Mouse (Mus musculus) MEL (cell line): ENCODE results near the gene Ttc9b. TPM values are rescaled to one million over a fixed set of nuclear protein-coding genes. Genes with fewer than 3 reads are reported as not detected.

Experiments
- DNase-seq: peaks from one replicate; pipeline ENCODE4 v3.0.0; 2011; ENCODE audit warnings: low read depth, low spot score
- H3K27ac ChIP-seq: 2 replicates; pipeline ENCODE4 v1.5.1; 2012; ENCODE audit warnings: low read depth, mild to moderate bottlenecking, control low read depth, low read length, moderate library complexity; ENCODE audit not compliant: control insufficient read depth
- H3K27me3 ChIP-seq, 2 experiments: fragments of 150-350 bp in 1 of 2; sonication (generic) in 1 of 2; 2 replicates each; pipeline ENCODE4 v1.6.1; 2012; ENCODE audit warnings: low read length in 2 of 2, mild to moderate bottlenecking in 2 of 2, improper control_type of control experiment in 1 of 2, moderate library complexity in 1 of 2; ENCODE audit not compliant: insufficient read depth in 2 of 2, control insufficient read depth in 1 of 2
- H3K36me3 ChIP-seq, 2 experiments: 2 replicates each; pipeline ENCODE4 v1.6.1; 2012 to 2014; ENCODE audit warnings: low read length in 2 of 2, improper control_type of control experiment in 1 of 2, inconsistent platforms in 1 of 2, mild to moderate bottlenecking in 1 of 2; ENCODE audit not compliant: insufficient read depth in 2 of 2, control insufficient read depth in 1 of 2
- H3K4me1 ChIP-seq, 2 experiments: fragments of 150-350 bp in 1 of 2; sonication (generic) in 1 of 2; 2 replicates each; pipeline ENCODE4 v1.6.1; 2012; ENCODE audit warnings: low read length in 2 of 2, improper control_type of control experiment in 1 of 2, mild to moderate bottlenecking in 1 of 2; ENCODE audit not compliant: insufficient read depth in 2 of 2, control insufficient read depth in 1 of 2
- H3K4me3 ChIP-seq, 2 experiments: fragments of 150-350 bp in 1 of 2; sonication (generic) in 1 of 2; 2 replicates each; pipeline ENCODE4 v1.5.1; 2012; ENCODE audit warnings: low read depth in 2 of 2, low read length in 2 of 2, mild to moderate bottlenecking in 2 of 2, moderate library complexity in 2 of 2, control low read depth in 1 of 2, improper control_type of control experiment in 1 of 2; ENCODE audit not compliant: control insufficient read depth in 1 of 2, insufficient read depth in 1 of 2
- H3K79me2 ChIP-seq: 2 replicates; pipeline ENCODE4 v1.6.1; 2012; ENCODE audit warnings: mild to moderate bottlenecking, low read length, moderate library complexity; ENCODE audit not compliant: control insufficient read depth, poor library complexity, insufficient read depth
- H3K9ac ChIP-seq: 2 replicates; pipeline ENCODE4 v1.6.1; 2012; ENCODE audit warnings: low read depth, mild to moderate bottlenecking, control low read depth, low read length, moderate library complexity; ENCODE audit not compliant: control insufficient read depth, poor library complexity, severe bottlenecking
- H3K9me3 ChIP-seq: fragments of 150-350 bp; sonication (generic); replicated peaks from 2 replicates; pipeline ENCODE4 v1.6.1; 2012; ENCODE audit warnings: mild to moderate bottlenecking, low read length, improper control_type of control experiment, moderate library complexity; ENCODE audit not compliant: insufficient read depth
- BHLHE40 ChIP-seq: IDR thresholded peaks from 2 replicates; pipeline ENCODE4 v1.6.1; 2012; ENCODE audit warnings: low read depth, mild to moderate bottlenecking, inconsistent platforms, low read length, improper control_type of control experiment, borderline replicate concordance
- CHD1 ChIP-seq: IDR thresholded peaks from 2 replicates; pipeline ENCODE4 v1.6.1; 2012; ENCODE audit warnings: low read depth, mild to moderate bottlenecking, inconsistent platforms, low read length, improper control_type of control experiment
- CHD2 ChIP-seq: IDR thresholded peaks from 2 replicates; pipeline ENCODE4 v1.6.1; 2011; ENCODE audit warnings: low read length, improper control_type of control experiment
- CTCF ChIP-seq, 3 experiments: IDR thresholded peaks in 2 of 3; conservative IDR thresholded peaks in 1 of 3; 2 replicates each; pipeline ENCODE4 v1.5.1; 2011 to 2012; ENCODE audit warnings: low read length in 3 of 3, low read depth in 2 of 3, mild to moderate bottlenecking in 2 of 3, improper control_type of control experiment in 1 of 3, inconsistent platforms in 1 of 3, mixed read lengths in 1 of 3, moderate library complexity in 1 of 3; ENCODE audit not compliant: control insufficient read depth in 1 of 3, insufficient read depth in 1 of 3, poor library complexity in 1 of 3, severe bottlenecking in 1 of 3
- E2F4 ChIP-seq: IDR thresholded peaks from 2 replicates; pipeline ENCODE4 v1.6.1; 2011; ENCODE audit warnings: low read depth, low read length, improper control_type of control experiment, borderline replicate concordance
- ELF1 ChIP-seq: IDR thresholded peaks from 2 replicates; pipeline ENCODE4 v1.6.1; 2014; ENCODE audit warnings: low read depth, mild to moderate bottlenecking, inconsistent platforms, low read length, improper control_type of control experiment, moderate library complexity
- EP300 ChIP-seq, 2 experiments: IDR thresholded peaks; 2 replicates each; pipeline ENCODE4 v1.6.1; 2011; ENCODE audit warnings: improper control_type of control experiment in 2 of 2, low read length in 2 of 2, low read depth in 1 of 2, mild to moderate bottlenecking in 1 of 2
- GATA1 ChIP-seq: IDR thresholded peaks from 2 replicates; pipeline ENCODE4 v1.6.1; 2011; ENCODE audit warnings: low read depth, low read length, improper control_type of control experiment
- HCFC1 ChIP-seq: IDR thresholded peaks from 2 replicates; pipeline ENCODE4 v1.6.1; 2012; ENCODE audit warnings: low read depth, mild to moderate bottlenecking, inconsistent platforms, low read length, improper control_type of control experiment, moderate library complexity
- KAT2A ChIP-seq: conservative IDR thresholded peaks from 2 replicates; pipeline ENCODE4 v1.6.1; 2012; ENCODE audit warnings: low read depth, low read length, improper control_type of control experiment, inconsistent platforms
- MAFK ChIP-seq: IDR thresholded peaks from 2 replicates; pipeline ENCODE4 v1.6.1; 2011; ENCODE audit warnings: low read depth, mild to moderate bottlenecking, low read length, improper control_type of control experiment, borderline replicate concordance
- MAX ChIP-seq: IDR thresholded peaks from 2 replicates; pipeline ENCODE4 v1.6.1; 2011; ENCODE audit warnings: low read length, improper control_type of control experiment
- MAZ ChIP-seq: IDR thresholded peaks from 2 replicates; pipeline ENCODE4 v1.6.1; 2012; ENCODE audit warnings: low read depth, mild to moderate bottlenecking, inconsistent platforms, low read length, improper control_type of control experiment
- MEF2A ChIP-seq: IDR thresholded peaks from 2 replicates; pipeline ENCODE4 v1.6.1; 2014; ENCODE audit warnings: low read depth, mild to moderate bottlenecking, inconsistent platforms, low read length, improper control_type of control experiment; ENCODE audit not compliant: poor library complexity, insufficient replicate concordance, severe bottlenecking; ENCODE audit errors: extremely low read depth
- MXI1 ChIP-seq: IDR thresholded peaks from 2 replicates; pipeline ENCODE4 v1.6.1; 2011; ENCODE audit warnings: mild to moderate bottlenecking, low read depth, low read length, improper control_type of control experiment
- MYB ChIP-seq: IDR thresholded peaks from 2 replicates; pipeline ENCODE4 v1.6.1; 2011; ENCODE audit warnings: mild to moderate bottlenecking, low read depth, low read length, improper control_type of control experiment
- NRF1 ChIP-seq: IDR thresholded peaks from 2 replicates; pipeline ENCODE4 v1.6.1; 2014; ENCODE audit warnings: low read depth, mild to moderate bottlenecking, inconsistent platforms, low read length, improper control_type of control experiment, moderate library complexity; ENCODE audit not compliant: poor library complexity, insufficient read depth, severe bottlenecking
- POLR2A ChIP-seq, 2 experiments: IDR thresholded peaks; 2 replicates each; pipeline ENCODE4 v1.6.1; 2011 to 2012; ENCODE audit warnings: low read length in 2 of 2, mild to moderate bottlenecking in 2 of 2, control low read depth in 1 of 2, improper control_type of control experiment in 1 of 2, low read depth in 1 of 2, moderate library complexity in 1 of 2; ENCODE audit not compliant: control insufficient read depth in 1 of 2, insufficient read depth in 1 of 2, poor library complexity in 1 of 2
- POLR2AphosphoS2 ChIP-seq: IDR thresholded peaks from 2 replicates; pipeline ENCODE4 v1.6.1; 2011; ENCODE audit warnings: low read length, improper control_type of control experiment
- POLR2AphosphoS5 ChIP-seq: IDR thresholded peaks from 2 replicates; pipeline ENCODE4 v1.6.1; 2012; ENCODE audit warnings: low read depth, borderline replicate concordance, mild to moderate bottlenecking, inconsistent platforms, low read length, moderate library complexity, mixed read lengths
- RAD21 ChIP-seq: IDR thresholded peaks from 2 replicates; pipeline ENCODE4 v1.6.1; 2011; ENCODE audit warnings: mild to moderate bottlenecking, low read depth, low read length, improper control_type of control experiment
- SIN3A ChIP-seq: IDR thresholded peaks from 2 replicates; pipeline ENCODE4 v1.6.1; 2012; ENCODE audit warnings: low read length, improper control_type of control experiment, inconsistent platforms
- SMC3 ChIP-seq: IDR thresholded peaks from 2 replicates; pipeline ENCODE4 v1.6.1; 2011; ENCODE audit warnings: low read depth, low read length, improper control_type of control experiment
- TAL1 ChIP-seq: IDR thresholded peaks from 2 replicates; pipeline ENCODE4 v1.6.1; 2012; ENCODE audit warnings: mild to moderate bottlenecking, inconsistent platforms, low read length, moderate library complexity, mixed read lengths
- UBTF ChIP-seq: IDR thresholded peaks from 2 replicates; pipeline ENCODE4 v1.6.1; 2012; ENCODE audit warnings: low read depth, mild to moderate bottlenecking, inconsistent platforms, low read length, improper control_type of control experiment, moderate library complexity, borderline replicate concordance; ENCODE audit not compliant: insufficient read depth
- USF1 ChIP-seq: IDR thresholded peaks from 2 replicates; pipeline ENCODE4 v1.6.1; 2014; ENCODE audit warnings: low read depth, mild to moderate bottlenecking, inconsistent platforms, low read length, improper control_type of control experiment, moderate library complexity
- ZC3H11A ChIP-seq: IDR thresholded peaks from 2 replicates; pipeline ENCODE4 v1.6.1; 2012; ENCODE audit warnings: low read depth, mild to moderate bottlenecking, inconsistent platforms, low read length, improper control_type of control experiment
- ZKSCAN1 ChIP-seq: IDR thresholded peaks from 2 replicates; pipeline ENCODE4 v1.6.1; 2012; ENCODE audit warnings: low read depth, mild to moderate bottlenecking, inconsistent platforms, low read length, improper control_type of control experiment, moderate library complexity
- ZNF384 ChIP-seq: IDR thresholded peaks from 2 replicates; pipeline ENCODE4 v1.6.1; 2012; ENCODE audit warnings: low read depth, mild to moderate bottlenecking, inconsistent platforms, low read length, improper control_type of control experiment
- polyA plus RNA-seq, 2 experiments: library from polyadenylated mRNA; stranded (reverse) in 1 of 2; unstranded in 1 of 2; fragments of >175 nt in 1 of 2; fragments of >200 nt in 1 of 2; gene quantifications; 2 replicates each; pipeline versions ENCODE4 v1.2.1 to v1.2.4; 2012; ENCODE audit warnings: low replicate concordance in 2 of 2, low read depth in 1 of 2; ENCODE audit not compliant: insufficient read length in 2 of 2, insufficient read depth in 1 of 2, missing spikeins in 1 of 2
- total RNA-seq: library from RNA; depleted of rRNA; stranded (reverse); fragments of 300-350 nt; gene quantifications from 2 replicates; pipeline ENCODE4 v1.2.3, GENCODE M21; 2012

The Ttc9b gene
- total and polyA plus RNA-seq, 3 experiments, result 0.19 TPM; not detected in 1

- no peak for TF ChIP-seq ZC3H11A
- TF ChIP-seq POLR2A (IDR thresholded peaks at IDR 0.05; ENCODE audit: control insufficient read depth in 1 of 2, insufficient read depth in 1 of 2, low read depth in 1 of 2, low read length in 2 of 2, poor library complexity in 1 of 2), result 0 out of 4 replicates have a peak, but pooled peaks of 1 of the 2 experiments have one; percentile 13
- peak; percentile 42; the same call in 1 of the 2 replicates for TF ChIP-seq NRF1
- TF ChIP-seq TAL1, result no peak
- H3K36me3 ChIP-seq, result peaks cover 0 to 13% of the 10 kb centered on the region in 2 experiments; a peak in 2 of 4 replicates
- H3K79me2 ChIP-seq, result peaks cover 10% of the 10 kb centered on the region
- peak overlapping the region; percentile 99 for H3K9ac ChIP-seq
- DNase-seq, result no peak
- H3K27me3 ChIP-seq, result no peaks in the 10 kb centered on the region
- H3K27ac ChIP-seq, result peak overlapping the region; percentile 10; the same call in 1 of the 2 replicates
- no peaks in the 10 kb centered on the region for H3K9me3 ChIP-seq
- H3K4me1 ChIP-seq, result peaks cover 2 to 21% of the 10 kb centered on the region in 2 experiments; a peak in 3 of 4 replicates
- peak overlapping the region; percentile 71 to 99 for H3K4me3 ChIP-seq
Measured at GRCm38 (mm10) chr7:27674195-27674521, 20.4 kb downstream of the Ttc9b start.

- Histone ChIP-seq H3K9ac (peak within 1 kb of the TSS; percentile 99), H3K36me3 (peaks cover 0 to 13% of the 10 kb centered on the region in 2 experiments; a peak in 2 of 4 replicates), H3K4me3 (peak within 1 kb of the TSS; percentile 71 to 99), H3K27me3 (no peaks in the 10 kb centered on the region), H3K79me2 (peaks cover 10% of the 10 kb centered on the region), H3K27ac (peak within 1 kb of the TSS; percentile 100), H3K4me1 (peaks cover 2 to 21% of the 10 kb centered on the region in 2 experiments; a peak in 3 of 4 replicates), H3K9me3 (no peaks in the 10 kb centered on the region)
- peak; percentile 97 for DNase-seq
- TF ChIP-seq MAFK (no peak), ELF1 (peak; percentile 39; the same call in 1 of the 2 replicates), USF1 (0 out of 2 replicates have a peak, but pooled peaks have one; percentile 26), POLR2AphosphoS2 (0 out of 2 replicates have a peak, but pooled peaks have one; percentile 67), E2F4 (no peak), ZNF384 (no peak), MXI1 (peak; percentile 66; the same call in 1 of the 2 replicates), RAD21 (no peak), UBTF (no peak), EP300 (IDR thresholded peaks at IDR 0.05; ENCODE audit: low read depth in 1 of 2, low read length in 2 of 2) (no peak), MEF2A (no peak), MYB (no peak), ZKSCAN1 (0 out of 2 replicates have a peak, but pooled peaks have one; percentile 20), MAX (peak; percentile 80), BHLHE40 (0 out of 2 replicates have a peak, but pooled peaks have one; percentile 0), SIN3A (peak; percentile 91), ZC3H11A (no peak), GATA1 (no peak), HCFC1 (peak; percentile 94), POLR2AphosphoS5 (0 out of 2 replicates have a peak, but pooled peaks have one; percentile 57), CHD2 (no peak; the same call in 1 of the 2 replicates), KAT2A (peak; percentile 84), MAZ (peak; percentile 94), CHD1 (peak; percentile 83), TAL1 (no peak), SMC3 (no peak), POLR2A (IDR thresholded peaks at IDR 0.05; ENCODE audit: control insufficient read depth in 1 of 2, insufficient read depth in 1 of 2, low read depth in 1 of 2, low read length in 2 of 2, poor library complexity in 1 of 2) (peak; percentile 63 to 71; a peak in 3 of 4 replicates), CTCF (IDR thresholded peaks at IDR 0.05 in 2 of 3, conservative IDR thresholded peaks at IDR 0.05 in 1 of 3; ENCODE audit: control insufficient read depth in 1 of 3, insufficient read depth in 1 of 3, low read depth in 2 of 3, low read length in 3 of 3, poor library complexity in 1 of 3, severe bottlenecking in 1 of 3) (no peak)
Measured at GRCm38 (mm10) chr7:27674522-27675221, 21.0 kb downstream of the Ttc9b start, which contains the start of gene Map3k10. Gene Map3k10, minus strand, starts transcription at chr7:27674598.
